Mouse (Mus musculus): ENCODE data around the gene Rs1. TPM values are rescaled to one million over a fixed set of nuclear protein-coding genes. Genes with fewer than 3 reads are reported as not detected.

The Rs1 gene
- polyA plus RNA-seq, 1 experiment from 2014 or later: 0.18 TPM

- WGBS: 79% methylated on average over 5 of the region's 5 CpGs
These were observed 14.5 kb downstream of the Rs1 start for GRCm38 (mm10) chrX:160782276-160782675.

DNA sequence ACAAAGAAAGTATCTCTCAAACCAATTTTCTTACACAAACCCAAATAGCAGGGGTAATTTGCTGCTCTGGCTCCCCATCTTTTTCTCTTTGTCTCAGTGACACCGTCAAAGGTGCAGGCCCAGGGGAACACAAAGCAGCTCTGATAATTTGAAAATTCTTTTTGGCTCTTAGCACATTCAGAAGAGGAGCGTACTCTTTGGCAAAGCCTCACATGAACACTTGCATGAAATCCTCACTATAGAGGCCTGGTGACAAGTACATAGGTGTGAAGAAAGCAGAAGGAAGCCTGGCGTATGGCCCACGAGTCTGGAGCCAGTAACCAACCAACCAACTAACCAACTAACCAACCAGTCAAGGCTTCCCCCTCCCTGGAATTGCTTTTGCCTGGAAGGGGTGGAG lies 27.1 kb downstream of the Rs1 start:
- H3K27ac ChIP-seq (ENCODE audit: low read length): no peak overlapping the region

More at GRCm38 (mm10) chrX:160782276-160782675, 14.5 kb downstream of the Rs1 start:
- Histone ChIP-seq H3K27ac (ENCODE audit: low read length) (no peak overlapping the region), H3K27me3 (replicated peaks; ENCODE audit: control insufficient read depth, insufficient read depth, low read length) (no peaks in the 10 kb centered on the region), H3K4me3 (replicated peaks; ENCODE audit: low read length) (no peak overlapping the region), H3K9me3 (ENCODE audit: control insufficient read depth, low read length) (no peaks in the 10 kb centered on the region), H3K4me2 (ENCODE audit: low read length) (no peak overlapping the region), H3K36me3 (ENCODE audit: control insufficient read depth, insufficient read depth) (no peaks in the 10 kb centered on the region), H3K9ac (replicated peaks; ENCODE audit: low read depth, low read length) (no peak overlapping the region), H3K4me1 (replicated peaks; ENCODE audit: control insufficient read depth, insufficient read depth, low read length) (no peaks in the 10 kb centered on the region)
- no peak for ATAC-seq

GRCm38 (mm10) chrX:160804409-160805150 lies 36.8 kb downstream of the Rs1 start:
- Histone ChIP-seq H3K9me3 (ENCODE audit: control insufficient read depth, low read length) (no peaks in the 10 kb centered on the region), H3K27ac (ENCODE audit: low read length) (no peak overlapping the region), H3K4me1 (replicated peaks; ENCODE audit: control insufficient read depth, insufficient read depth, low read length) (0 out of 2 replicates have a peak, but pooled peaks cover 3% of the 10 kb centered on the region), H3K36me3 (ENCODE audit: control insufficient read depth, insufficient read depth) (no peaks in the 10 kb centered on the region), H3K27me3 (replicated peaks; ENCODE audit: control insufficient read depth, insufficient read depth, low read length) (no peaks in the 10 kb centered on the region), H3K4me2 (ENCODE audit: low read length) (no peak overlapping the region), H3K9ac (replicated peaks; ENCODE audit: low read depth, low read length) (no peak overlapping the region), H3K4me3 (replicated peaks; ENCODE audit: low read length) (no peak overlapping the region)
- 69% methylated on average over 4 of the region's 4 CpGs for WGBS
- ATAC-seq: no peak

More for the DNA sequence above, 27.1 kb downstream of the Rs1 start:
- Histone ChIP-seq H3K4me3 (replicated peaks; ENCODE audit: low read length) (no peak overlapping the region), H3K36me3 (ENCODE audit: control insufficient read depth, insufficient read depth) (no peaks in the 10 kb centered on the region), H3K27me3 (replicated peaks; ENCODE audit: control insufficient read depth, insufficient read depth, low read length) (no peaks in the 10 kb centered on the region; the same call in 1 of the 2 replicates), H3K4me2 (ENCODE audit: low read length) (no peak overlapping the region), H3K9ac (replicated peaks; ENCODE audit: low read depth, low read length) (no peak overlapping the region), H3K4me1 (replicated peaks; ENCODE audit: control insufficient read depth, insufficient read depth, low read length) (0 out of 2 replicates have a peak, but pooled peaks cover 2% of the 10 kb centered on the region), H3K9me3 (ENCODE audit: control insufficient read depth, low read length) (no peaks in the 10 kb centered on the region)
- 32% methylated on average over 4 of the region's 4 CpGs for WGBS
- ATAC-seq: peak; percentile 23; the same call in 1 of the 2 replicates

DNA sequence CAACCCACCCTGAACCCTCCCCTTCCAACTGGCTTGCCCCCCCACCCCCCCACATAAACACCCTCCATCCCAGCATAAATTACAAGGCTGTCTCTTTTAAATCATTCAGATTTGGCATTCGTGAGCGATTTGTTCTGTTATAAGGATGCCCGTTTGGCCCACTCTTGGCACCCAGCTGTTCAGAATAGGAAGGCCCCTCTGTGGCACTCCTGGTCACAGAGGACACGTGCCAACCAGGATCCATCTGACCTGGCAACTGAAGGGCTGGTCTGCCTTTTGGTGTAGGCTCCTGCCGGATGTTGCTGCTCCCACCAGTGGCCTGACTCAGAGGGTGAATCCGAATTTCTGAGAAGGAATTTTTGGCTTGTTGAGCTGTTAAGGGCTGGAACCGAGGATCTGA lies 40.4 kb downstream of the Rs1 start:
- H3K4me2 ChIP-seq (ENCODE audit: low read length): no peak overlapping the region
- no peak for ATAC-seq

More for the DNA sequence above, 40.4 kb downstream of the Rs1 start:
- Histone ChIP-seq H3K9me3 (ENCODE audit: control insufficient read depth, low read length) (no peaks in the 10 kb centered on the region), H3K4me1 (replicated peaks; ENCODE audit: control insufficient read depth, insufficient read depth, low read length) (0 out of 2 replicates have a peak, but pooled peaks cover 3% of the 10 kb centered on the region), H3K36me3 (ENCODE audit: control insufficient read depth, insufficient read depth) (no peaks in the 10 kb centered on the region), H3K4me3 (replicated peaks; ENCODE audit: low read length) (no peak overlapping the region), H3K9ac (replicated peaks; ENCODE audit: low read depth, low read length) (no peak overlapping the region), H3K27me3 (replicated peaks; ENCODE audit: control insufficient read depth, insufficient read depth, low read length) (no peaks in the 10 kb centered on the region; the same call in 1 of the 2 replicates), H3K27ac (ENCODE audit: low read length) (no peak overlapping the region)
- WGBS: 78% methylated on average over 7 of the region's 7 CpGs

Other genes starting within 250 kb of the Rs1 start
- gene Ppef1, start 32.2 kb upstream of the Rs1 start, polyA plus RNA-seq (2015; fragmentation: Nextera tagmentation; extraction: Ambion mirVana): 0.10 and 0.96 TPM in 2 replicates
- gene Gja6, start 139.0 kb downstream of the Rs1 start, polyA plus RNA-seq (2015; fragmentation: Nextera tagmentation; extraction: Ambion mirVana): 0.10 and 0.43 TPM in 2 replicates
- gene Cdkl5, start 226.7 kb downstream of the Rs1 start, polyA plus RNA-seq (2015; fragmentation: Nextera tagmentation; extraction: Ambion mirVana): 7.4 and 8.6 TPM in 2 replicates

All from forebrain, embryonic 16.5 days (tissue).